Mouse (Mus musculus): ENCODE data around the gene Elfn2. TPM values are rescaled to one million over a fixed set of nuclear protein-coding genes. Genes with fewer than 3 reads are reported as not detected.

Gene Elfn2
- total RNA-seq, 2 experiments from 2014 or later = 202 to 204 TPM

- no peak for DNase-seq (ENCODE audit: low spot score in 2 of 2)
- no peak for TF ChIP-seq CTCF (conservative IDR thresholded peaks at IDR 0.05)
- peak overlapping the region; percentile 71 for H3K27ac ChIP-seq
- H3K4me3 ChIP-seq = no peak overlapping the region
Observed at GRCm38 (mm10) chr15:78695745-78696144, 22.8 kb downstream of the Elfn2 start.

DNA sequence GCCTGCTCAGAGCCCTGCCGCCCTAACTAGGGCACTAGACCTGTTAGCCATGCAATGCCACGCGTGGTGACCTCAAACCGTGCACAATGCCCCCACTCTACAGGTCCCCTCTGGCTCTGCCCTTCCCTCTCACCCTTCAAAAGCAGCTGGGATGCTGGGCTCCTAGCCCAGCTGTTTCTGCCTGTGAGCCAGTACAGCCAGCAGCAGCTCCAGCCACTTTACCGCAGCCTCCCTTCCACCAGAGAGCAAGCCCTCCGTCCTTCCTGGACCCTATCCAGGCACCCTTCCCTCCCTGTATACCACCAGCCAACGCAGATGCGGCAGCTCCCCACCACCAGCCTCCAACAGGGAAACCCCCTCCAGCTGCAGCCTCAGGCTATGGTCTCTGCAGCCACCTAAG is 26.1 kb downstream of the Elfn2 start:
- no peak for DNase-seq (ENCODE audit: low spot score in 2 of 2)
- H3K4me3 ChIP-seq = no peak overlapping the region
- no peak for TF ChIP-seq CTCF (conservative IDR thresholded peaks at IDR 0.05)
- peak overlapping the region; percentile 73 for H3K27ac ChIP-seq

DNA sequence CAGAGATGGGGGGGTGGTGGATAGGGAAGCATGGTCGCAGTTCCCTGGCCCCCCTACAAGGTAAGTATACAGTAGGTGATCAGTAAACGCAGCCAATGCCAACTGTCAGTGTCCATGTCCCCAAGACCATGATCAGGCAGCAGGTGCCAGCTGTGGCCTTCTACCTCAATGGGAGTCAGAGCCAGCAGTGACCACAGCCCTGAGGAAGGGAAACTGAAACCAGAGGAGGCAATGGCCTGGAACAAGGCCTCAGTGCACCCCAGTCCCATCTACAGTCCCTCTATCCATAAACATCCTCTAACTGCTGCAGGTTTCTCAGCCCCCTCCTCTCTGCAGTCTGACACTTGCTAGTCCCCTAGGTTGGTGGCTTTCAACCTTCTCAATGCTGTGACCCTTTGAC is 27.9 kb downstream of the Elfn2 start:
- DNase-seq (ENCODE audit: low spot score in 2 of 2) = no peak
- 0 out of 2 replicates have a peak overlapping the region, but pooled peaks have one; percentile 19 for H3K27ac ChIP-seq
- no peak overlapping the region for H3K4me3 ChIP-seq
- TF ChIP-seq CTCF (conservative IDR thresholded peaks at IDR 0.05) = no peak

DNA sequence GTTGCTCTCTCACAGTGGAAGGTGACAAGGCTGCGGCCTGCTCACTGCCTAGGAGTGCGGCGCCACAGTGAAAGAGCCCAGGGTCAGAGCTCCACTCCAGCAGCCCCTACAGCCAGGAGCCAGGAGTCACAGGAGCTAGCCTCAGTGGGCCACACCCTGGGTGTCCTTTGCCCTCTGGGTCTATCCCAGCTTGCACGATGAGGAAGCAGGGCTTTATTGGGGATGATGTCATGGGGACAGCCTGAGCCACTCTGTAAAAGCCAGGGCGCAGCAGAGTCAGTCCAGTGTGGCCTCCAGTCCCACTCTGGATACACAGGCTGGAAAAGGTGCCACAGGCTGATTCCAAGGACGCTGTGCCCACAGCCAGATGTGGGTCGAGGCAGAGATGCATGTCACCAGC is 31.7 kb downstream of the Elfn2 start:
- TF ChIP-seq CTCF (conservative IDR thresholded peaks at IDR 0.05) = no peak
- no peak overlapping the region for H3K4me3 ChIP-seq
- DNase-seq (ENCODE audit: low spot score in 2 of 2) = no peak
- peak overlapping the region; percentile 92 for H3K27ac ChIP-seq

DNA sequence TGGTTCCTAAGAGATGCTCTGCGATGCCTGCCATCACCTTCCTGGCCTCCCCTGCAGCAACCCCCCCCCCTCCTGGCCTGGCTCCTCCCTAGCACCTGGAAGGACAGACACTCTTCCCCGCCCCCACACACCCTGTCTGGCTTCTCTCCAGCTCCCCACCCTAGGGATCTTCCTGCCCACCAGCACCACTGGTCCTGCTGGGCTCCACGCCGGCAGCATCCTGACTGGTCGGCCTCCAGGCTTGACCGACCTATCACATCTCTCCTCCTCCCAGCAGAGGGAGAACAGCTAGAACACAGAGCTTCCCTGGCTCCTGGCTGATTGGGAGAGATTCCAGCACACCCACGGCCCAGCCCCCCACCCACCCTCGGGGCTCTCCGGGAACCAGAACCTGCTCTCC is 34.5 kb downstream of the Elfn2 start:
- TF ChIP-seq CTCF (conservative IDR thresholded peaks at IDR 0.05) = peak; percentile 54
- H3K27ac ChIP-seq = peak overlapping the region; percentile 92
- H3K4me3 ChIP-seq = no peak overlapping the region
- peak; percentile 64 to 69 for DNase-seq (ENCODE audit: low spot score in 2 of 2)

DNA sequence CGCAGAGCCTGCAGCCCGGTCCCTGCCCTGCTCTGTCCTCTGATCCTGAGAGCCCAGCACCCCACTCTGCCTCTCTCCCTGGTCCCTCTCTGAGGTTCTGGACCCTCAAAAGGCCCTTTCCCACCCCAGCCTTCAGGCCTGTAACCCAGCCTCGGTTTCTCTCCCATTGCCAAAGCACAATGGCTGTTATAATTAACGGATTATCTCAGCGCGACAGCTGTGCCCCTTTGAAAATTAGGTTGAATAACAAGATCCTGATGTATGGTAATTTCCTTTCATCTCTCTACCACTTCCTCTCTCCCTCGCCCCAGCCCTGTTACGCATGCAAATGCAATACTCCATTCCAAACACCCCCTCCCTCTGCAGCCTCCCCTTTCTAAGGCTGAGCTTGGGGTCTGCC is 35.1 kb downstream of the Elfn2 start:
- no peak overlapping the region for H3K4me3 ChIP-seq
- no peak for TF ChIP-seq CTCF (conservative IDR thresholded peaks at IDR 0.05)
- DNase-seq (ENCODE audit: low spot score in 2 of 2) = no peak
- peak overlapping the region; percentile 92 for H3K27ac ChIP-seq

- peak overlapping the region; percentile 92 for H3K27ac ChIP-seq
- TF ChIP-seq CTCF (conservative IDR thresholded peaks at IDR 0.05) = no peak
- no peak overlapping the region for H3K4me3 ChIP-seq
- no peak for DNase-seq (ENCODE audit: low spot score in 2 of 2)
Observed at GRCm38 (mm10) chr15:78681781-78682180, 36.8 kb downstream of the Elfn2 start.

DNA sequence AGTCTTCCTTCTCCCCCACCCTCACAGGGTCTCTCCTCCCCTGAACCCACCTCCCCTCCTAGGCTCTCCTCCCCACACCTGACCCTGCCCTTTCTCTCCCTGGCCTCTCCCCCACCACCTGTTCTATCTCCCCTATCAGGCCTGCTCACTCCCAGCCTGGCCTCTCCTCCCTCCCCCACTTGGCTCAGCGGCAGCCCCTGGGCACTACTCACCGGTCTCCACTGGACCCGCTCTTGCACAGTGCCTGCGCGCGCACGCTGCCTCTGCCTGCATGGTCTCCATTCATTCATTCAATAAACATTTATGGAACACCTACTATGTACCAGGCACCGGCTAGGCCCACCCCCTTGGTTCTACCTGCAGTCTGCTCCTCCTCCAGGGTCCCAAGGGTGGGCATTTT is 37.3 kb downstream of the Elfn2 start:
- H3K27ac ChIP-seq = peak overlapping the region; percentile 92
- no peak for TF ChIP-seq CTCF (conservative IDR thresholded peaks at IDR 0.05)
- no peak for DNase-seq (ENCODE audit: low spot score in 2 of 2)

GRCm38 (mm10) chr15:78680291-78680690 is 38.3 kb downstream of the Elfn2 start:
- no peak for DNase-seq (ENCODE audit: low spot score in 2 of 2)
- no peak for TF ChIP-seq CTCF (conservative IDR thresholded peaks at IDR 0.05)
- Histone ChIP-seq H3K27ac (peak overlapping the region; percentile 55), H3K4me3 (no peak overlapping the region)

More for the DNA sequence above, 37.3 kb downstream of the Elfn2 start:
- H3K4me3 ChIP-seq = no peak overlapping the region

- Histone ChIP-seq H3K4me3 (no peak overlapping the region), H3K27ac (peak overlapping the region; percentile 90; the same call in 1 of the 2 replicates)
- no peak for TF ChIP-seq CTCF (conservative IDR thresholded peaks at IDR 0.05)
- DNase-seq (ENCODE audit: low spot score in 2 of 2) = no peak
Observed at GRCm38 (mm10) chr15:78677708-78678107, 40.9 kb downstream of the Elfn2 start.

GRCm38 (mm10) chr15:78677015-78677414 is 41.6 kb downstream of the Elfn2 start:
- peak overlapping the region; percentile 90 for H3K27ac ChIP-seq

DNA sequence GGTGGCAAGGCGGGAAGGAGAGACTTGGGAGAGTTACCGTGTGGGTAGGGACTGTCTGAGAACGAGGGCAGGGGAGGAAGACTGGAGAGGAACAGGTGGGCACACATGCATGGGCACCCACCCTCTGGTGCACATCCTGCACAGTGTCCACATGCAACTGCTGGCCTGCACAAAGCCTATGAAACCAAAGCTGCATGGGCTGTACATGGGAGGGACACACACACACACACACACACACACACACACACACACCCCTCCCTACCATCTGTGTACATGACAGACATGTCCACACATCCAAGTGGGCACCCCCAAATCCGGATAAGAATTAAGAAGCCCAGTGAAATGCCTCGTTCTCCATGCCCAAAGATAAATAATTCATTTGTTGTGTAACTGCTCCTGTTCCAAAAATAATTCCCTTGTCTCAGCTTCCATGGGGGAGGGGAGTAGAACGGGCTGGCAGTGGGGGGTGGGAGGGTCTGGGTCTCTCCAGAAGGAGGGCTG is 43.6 kb downstream of the Elfn2 start:
- H3K4me3 ChIP-seq = no peak overlapping the region
- no peak for TF ChIP-seq CTCF (conservative IDR thresholded peaks at IDR 0.05)
- DNase-seq (ENCODE audit: low spot score in 2 of 2) = no peak
- H3K27ac ChIP-seq = peak overlapping the region; percentile 90

More at GRCm38 (mm10) chr15:78677015-78677414, 41.6 kb downstream of the Elfn2 start:
- H3K4me3 ChIP-seq = no peak overlapping the region
- DNase-seq (ENCODE audit: low spot score in 2 of 2) = no peak
- no peak for TF ChIP-seq CTCF (conservative IDR thresholded peaks at IDR 0.05)

DNA sequence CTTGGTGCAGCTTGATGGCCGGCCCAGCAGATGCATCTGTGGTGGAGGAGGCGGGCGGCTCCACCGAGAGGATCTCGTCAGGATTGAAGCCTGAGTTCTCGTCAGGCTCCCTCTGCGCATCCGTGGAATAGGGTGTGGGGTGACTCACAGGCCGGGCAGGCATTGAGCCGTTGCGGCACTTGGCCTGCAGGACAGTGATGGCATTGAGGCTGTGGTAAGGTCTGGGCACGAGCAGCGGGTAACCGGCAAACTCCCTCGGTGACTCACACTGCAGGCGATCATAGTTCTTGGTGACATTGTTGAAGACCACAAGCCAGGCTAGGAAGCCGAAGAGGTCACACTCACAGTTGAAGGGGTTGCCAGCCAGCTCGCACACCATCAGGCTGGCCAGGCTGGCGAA is 45.1 kb downstream of the Elfn2 start:
- DNase-seq (ENCODE audit: low spot score in 2 of 2) = no peak
- TF ChIP-seq CTCF (conservative IDR thresholded peaks at IDR 0.05) = no peak
- no peak overlapping the region for H3K4me3 ChIP-seq
- H3K27ac ChIP-seq = peak overlapping the region; percentile 90

GRCm38 (mm10) chr15:78670341-78670740 is 48.2 kb downstream of the Elfn2 start:
- peak overlapping the region; percentile 57; the same call in 1 of the 2 replicates for H3K27ac ChIP-seq
- TF ChIP-seq CTCF (conservative IDR thresholded peaks at IDR 0.05) = peak; percentile 33
- DNase-seq (ENCODE audit: low spot score in 2 of 2) = peak in 1 of 2 experiments; percentile 60
- no peak overlapping the region for H3K4me3 ChIP-seq
